In the genomic region with DNA sequence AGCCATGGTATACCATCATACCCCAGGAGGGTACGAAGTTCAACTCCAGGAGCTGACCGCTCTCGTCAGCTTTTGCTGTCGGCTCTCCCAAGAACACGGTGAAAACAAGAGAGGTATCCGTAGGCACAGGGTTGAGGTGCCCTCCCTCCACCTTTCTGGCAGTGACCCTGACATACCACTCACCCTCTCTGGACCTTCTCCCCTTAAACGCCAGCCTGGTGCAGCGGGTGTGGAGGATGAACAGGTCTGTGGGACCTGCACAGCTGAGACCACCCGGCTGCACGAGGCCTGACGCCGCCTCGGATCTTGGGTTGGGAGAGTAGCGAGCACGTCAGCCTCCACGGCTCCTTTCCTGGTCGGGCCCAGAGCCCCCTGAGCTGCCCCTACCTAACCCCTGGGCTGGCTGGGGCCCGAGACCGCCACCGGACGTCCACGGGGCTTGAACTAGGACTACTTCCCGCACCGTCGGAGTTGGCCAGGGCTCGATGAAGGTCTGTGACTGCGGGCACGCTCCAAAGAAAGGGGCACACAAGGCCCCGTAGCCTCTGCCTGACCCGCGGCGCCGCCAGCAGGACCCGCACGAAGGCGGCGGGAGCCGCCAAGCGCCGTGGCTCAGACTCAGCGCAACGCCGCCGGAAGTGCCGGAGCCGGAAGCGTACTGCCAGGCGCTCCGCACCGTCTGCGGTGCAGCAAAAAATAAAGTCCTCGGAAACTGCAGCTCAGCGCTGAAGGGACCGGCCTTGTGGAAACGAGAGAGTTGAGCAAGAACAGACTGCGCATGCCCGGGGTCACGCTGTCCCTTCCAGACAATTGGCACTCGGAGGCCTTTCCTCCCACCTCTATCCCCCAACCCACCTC, we compare ENCODE assay signal across 1 mouse cellular context.
A peak's percentile ranks its signal among the peaks of the same experiment; 100 is the strongest.
TF ChIP-seq lines count a peak whose summit lies in the region.

Gene Dus1l (minus strand): TSS at position 648 of the 858 bp plus-strand sequence.

TF ChIP-seq in CH12.LX, 34 proteins besides CTCF, POLR2A, EP300 and RAD21 (continued from another document):
- TF ChIP-seq KAT2A (IDR thresholded peaks at IDR 0.05; ENCODE audit: insufficient replicate concordance, low read length): peak; percentile 95; the same call in 1 of the 2 replicates
- TF ChIP-seq MAX (IDR thresholded peaks at IDR 0.05; ENCODE audit: low read length): peak; percentile 80; the same call in 1 of the 2 replicates
- TF ChIP-seq MXI1 (IDR thresholded peaks at IDR 0.05; ENCODE audit: low read depth, low read length): peak; percentile 97
- TF ChIP-seq JUND (conservative IDR thresholded peaks at IDR 0.05; ENCODE audit: low read depth, low read length): no peak
- no peak for TF ChIP-seq ZC3H11A (IDR thresholded peaks at IDR 0.05; ENCODE audit: low read depth, low read length)
- TF ChIP-seq ELF1 (IDR thresholded peaks at IDR 0.05; ENCODE audit: low read depth, low read length): peak; percentile 90
- no peak for TF ChIP-seq CHD1 (IDR thresholded peaks at IDR 0.05; ENCODE audit: low read depth, low read length)
- TF ChIP-seq UBTF (IDR thresholded peaks at IDR 0.05; ENCODE audit: low read depth, low read length): peak; percentile 20; the same call in 1 of the 2 replicates
- peak; percentile 98 for TF ChIP-seq SIN3A (IDR thresholded peaks at IDR 0.05; ENCODE audit: low read length)
- TF ChIP-seq POLR2AphosphoS2 (IDR thresholded peaks at IDR 0.05; ENCODE audit: low read depth, low read length): peak; percentile 71; the same call in 1 of the 2 replicates
- TF ChIP-seq BHLHE40 (IDR thresholded peaks at IDR 0.05; ENCODE audit: low read depth, low read length): 0 out of 2 replicates have a peak, but pooled peaks have one; percentile 22
- TF ChIP-seq ZMIZ1 (IDR thresholded peaks at IDR 0.05; ENCODE audit: low read depth, low read length): peak; percentile 85
- TF ChIP-seq PAX5 (IDR thresholded peaks at IDR 0.05; ENCODE audit: low read length): no peak
- 0 out of 2 replicates have a peak, but pooled peaks have one; percentile 90 for TF ChIP-seq RCOR1 (conservative IDR thresholded peaks at IDR 0.05; ENCODE audit: low read depth, low read length)
- TF ChIP-seq MAZ (IDR thresholded peaks at IDR 0.05; ENCODE audit: low read depth, low read length): no peak
- peak; percentile 96 for TF ChIP-seq NELFE (IDR thresholded peaks at IDR 0.05; ENCODE audit: low read depth, low read length)
- TF ChIP-seq TCF12 (IDR thresholded peaks at IDR 0.05; ENCODE audit: low read depth, low read length): peak; percentile 96
- TF ChIP-seq TBP (conservative IDR thresholded peaks at IDR 0.05; ENCODE audit: low read depth, low read length): peak; percentile 94
- peak; percentile 94 for TF ChIP-seq MYC (IDR thresholded peaks at IDR 0.05; ENCODE audit: low read depth, low read length)
- peak; percentile 46; the same call in 1 of the 2 replicates for TF ChIP-seq GABPA (IDR thresholded peaks at IDR 0.05; ENCODE audit: insufficient replicate concordance, low read depth, low read length)
- TF ChIP-seq NRF1 (IDR thresholded peaks at IDR 0.05; ENCODE audit: low read depth, low read length): peak; percentile 96
- no peak for TF ChIP-seq USF1 (IDR thresholded peaks at IDR 0.05; ENCODE audit: low read depth, low read length)
- TF ChIP-seq HCFC1 (IDR thresholded peaks at IDR 0.05; ENCODE audit: low read depth, low read length): peak; percentile 96
- 0 out of 2 replicates have a peak, but pooled peaks have one; percentile 13 for TF ChIP-seq ETS1 (conservative IDR thresholded peaks at IDR 0.05; ENCODE audit: low read depth, low read length)
- TF ChIP-seq MEF2A (IDR thresholded peaks at IDR 0.05; ENCODE audit: borderline replicate concordance, low read depth, low read length): peak; percentile 91
- no peak for TF ChIP-seq CHD2 (IDR thresholded peaks at IDR 0.05; ENCODE audit: low read length)
